ENCODE assay signal across 8 mouse cellular contexts in genomic region chr12:108766866-108767265, GRCm38 (mm10). TPM values are rescaled to one million over a fixed set of nuclear protein-coding genes. Genes with fewer than 3 reads are reported as not detected.
DNase-seq lines count a peak whose midpoint lies in the region; ATAC-seq and TF ChIP-seq lines count a peak whose summit lies in the region.

No protein-coding gene starts in this region.

- H3K4me3 ChIP-seq in hindbrain, embryonic 14.5 days (replicated peaks; ENCODE audit: low read length): no peak overlapping the region
- no peak overlapping the region for H3K4me3 ChIP-seq in hindbrain, embryonic 10.5 days
- H3K4me3 ChIP-seq in bone marrow, adult 2 months (replicated peaks; ENCODE audit: control insufficient read depth, low read depth, low read length): peak overlapping the region; percentile 1
- no peak overlapping the region for H3K4me3 ChIP-seq in embryonic facial prominence, embryonic 15.5 days (replicated peaks)
- no peak overlapping the region for H3K4me3 ChIP-seq in left cerebral cortex, adult 2 months

- no peaks in the 10 kb centered on the region for H3K27me3 ChIP-seq in hindbrain, embryonic 14.5 days (ENCODE audit: control insufficient read depth, insufficient read depth, low read length)
- H3K27me3 ChIP-seq in hindbrain, embryonic 10.5 days (ENCODE audit: insufficient read depth, poor library complexity, severe bottlenecking): no peaks in the 10 kb centered on the region
- no peaks in the 10 kb centered on the region for H3K27me3 ChIP-seq in embryonic facial prominence, embryonic 15.5 days

- H3K9me3 ChIP-seq in hindbrain, embryonic 14.5 days (ENCODE audit: control insufficient read depth, low read length): no peaks in the 10 kb centered on the region
- no peaks in the 10 kb centered on the region for H3K9me3 ChIP-seq in hindbrain, embryonic 10.5 days
- H3K9me3 ChIP-seq in embryonic facial prominence, embryonic 15.5 days (replicated peaks): no peaks in the 10 kb centered on the region

- DNase-seq in hindbrain, embryonic 14.5 days (ENCODE audit: low spot score): no peak
- DNase-seq in hindbrain, embryonic 10.5 days (ENCODE audit: low spot score): no peak
- no peak for DNase-seq in right cerebral cortex, adult 2 months (ENCODE audit: low spot score in 2 of 2)
- no peak for DNase-seq in frontal cortex, postnatal 10 days (ENCODE audit: low spot score in 2 of 2)
- DNase-seq in left cerebral cortex, adult 2 months (ENCODE audit: extremely low spot score in 1 of 2, low spot score in 2 of 2): no peak

- no peak for TF ChIP-seq CTCF in bone marrow, adult 2 months (IDR thresholded peaks at IDR 0.05; ENCODE audit: control insufficient read depth, insufficient read depth, low read length)
- no peak for TF ChIP-seq CTCF in left cerebral cortex, adult 2 months (IDR thresholded peaks at IDR 0.05)

- peaks cover 13% of the 10 kb centered on the region; the same call in 1 of the 2 replicates for H3K4me1 ChIP-seq in hindbrain, embryonic 14.5 days (replicated peaks; ENCODE audit: control insufficient read depth, insufficient read depth, low read length)
- peaks cover 27% of the 10 kb centered on the region for H3K4me1 ChIP-seq in hindbrain, embryonic 10.5 days (replicated peaks)
- peaks cover 8% of the 10 kb centered on the region for H3K4me1 ChIP-seq in bone marrow, adult 2 months (ENCODE audit: control insufficient read depth, insufficient read depth, low read length)
- peaks cover 23% of the 10 kb centered on the region for H3K4me1 ChIP-seq in embryonic facial prominence, embryonic 15.5 days

- 43% methylated on average over 7 of the region's 7 CpGs for WGBS in hindbrain, embryonic 14.5 days
- 69% methylated on average over 7 of the region's 7 CpGs for WGBS in hindbrain, embryonic 10.5 days
- WGBS in bone marrow, adult 2 months: 2% methylated on average over 7 of the region's 7 CpGs
- 18% methylated on average over 7 of the region's 7 CpGs for WGBS in embryonic facial prominence, embryonic 15.5 days

- no peak for ATAC-seq in hindbrain, embryonic 14.5 days (ENCODE audit: low FRiP score)
- ATAC-seq in embryonic facial prominence, embryonic 15.5 days (ENCODE audit: insufficient number of reproducible peaks, low FRiP score, low TSS enrichment, low read depth): no peak
- ATAC-seq in megakaryocyte, adult 5-6 weeks (ENCODE audit: poor library complexity, severe bottlenecking): 0 out of 2 replicates have a peak, but pooled peaks have one; percentile 5

- H3K36me3 ChIP-seq in hindbrain, embryonic 14.5 days (replicated peaks; ENCODE audit: control insufficient read depth, insufficient read depth): no peaks in the 10 kb centered on the region
- H3K36me3 ChIP-seq in hindbrain, embryonic 10.5 days: 0 out of 2 replicates have a peak, but pooled peaks cover 2% of the 10 kb centered on the region
- no peaks in the 10 kb centered on the region for H3K36me3 ChIP-seq in embryonic facial prominence, embryonic 15.5 days

- peak overlapping the region; percentile 35; the same call in 1 of the 2 replicates for H3K9ac ChIP-seq in hindbrain, embryonic 14.5 days
- H3K9ac ChIP-seq in embryonic facial prominence, embryonic 15.5 days: no peak overlapping the region

- H3K27ac ChIP-seq in hindbrain, embryonic 14.5 days: no peak overlapping the region
- H3K27ac ChIP-seq in hindbrain, embryonic 10.5 days: no peak overlapping the region
- peak overlapping the region; percentile 99 for H3K27ac ChIP-seq in bone marrow, adult 2 months (ENCODE audit: control insufficient read depth, insufficient read depth, low read depth, low read length, poor library complexity)
- no peak overlapping the region for H3K27ac ChIP-seq in embryonic facial prominence, embryonic 15.5 days (replicated peaks)
- H3K27ac ChIP-seq in left cerebral cortex, adult 2 months: no peak overlapping the region

- H3K4me2 ChIP-seq in hindbrain, embryonic 14.5 days (replicated peaks): no peak overlapping the region; the same call in 1 of the 2 replicates
- peak overlapping the region; percentile 55 for H3K4me2 ChIP-seq in embryonic facial prominence, embryonic 15.5 days (replicated peaks)

- no peak for TF ChIP-seq POLR2A in bone marrow, adult 2 months (IDR thresholded peaks at IDR 0.05; ENCODE audit: borderline replicate concordance, control insufficient read depth, low read depth, low read length)

- intact Hi-C loops in left cerebral cortex, adult 2 months (cut with DNase I): no loop called here

RNA-seq across cellular contexts. Expression of gene Yy1, which starts 25.9 kb away (rescaled TPM):
- polyA plus RNA-seq in hindbrain, embryonic 14.5 days (2014; fragmentation: Nextera tagmentation; extraction: Ambion mirVana): 14.9 and 16.0 TPM in 2 replicates
- 15.0 and 18.6 TPM in 2 replicates for polyA plus RNA-seq in hindbrain, embryonic 10.5 days (2016; fragmentation: Nextera tagmentation; extraction: Ambion mirVana)
- 16.3 and 35.4 TPM in 2 replicates for polyA plus RNA-seq in bone marrow, adult 2 months (2011; ENCODE audit: insufficient read depth, insufficient read length, low replicate concordance, missing spikeins)
- 16.0 and 16.5 TPM in 2 replicates for polyA plus RNA-seq in embryonic facial prominence, embryonic 15.5 days (2015; fragmentation: Nextera tagmentation; extraction: Ambion mirVana)
- 67.2 and 70.7 TPM in 2 replicates for total RNA-seq in megakaryocyte, adult 5-6 weeks (2015)
- 40.3 and 50.5 TPM in 2 replicates for total RNA-seq in megakaryocyte, adult 5-6 weeks (2017)
- 10 to 100 TPM; 51.1 to 51.9 TPM for total RNA-seq in left cerebral cortex, adult 2 months (2021)
